Mouse (Mus musculus) thymus, adult 2 months (tissue): ENCODE results near the gene Ercc5.

Experiments
- CTCF ChIP-seq: fragments of 200-500 bp; IDR thresholded peaks from 2 replicates; pipeline ENCODE4 v1.5.1; 2012; ENCODE audit warnings: mild to moderate bottlenecking, control low read depth, low read length, moderate library complexity, borderline replicate concordance; ENCODE audit not compliant: control insufficient read depth, poor library complexity, insufficient read depth; ENCODE audit errors: extremely low read depth
- POLR2A ChIP-seq: fragments of 200-500 bp; IDR thresholded peaks from 2 replicates; pipeline ENCODE4 v1.6.1; 2012; ENCODE audit warnings: mild to moderate bottlenecking, low read length, control low read depth, moderate library complexity; ENCODE audit not compliant: control insufficient read depth, poor library complexity, insufficient read depth; ENCODE audit errors: extremely low read depth

DNA sequence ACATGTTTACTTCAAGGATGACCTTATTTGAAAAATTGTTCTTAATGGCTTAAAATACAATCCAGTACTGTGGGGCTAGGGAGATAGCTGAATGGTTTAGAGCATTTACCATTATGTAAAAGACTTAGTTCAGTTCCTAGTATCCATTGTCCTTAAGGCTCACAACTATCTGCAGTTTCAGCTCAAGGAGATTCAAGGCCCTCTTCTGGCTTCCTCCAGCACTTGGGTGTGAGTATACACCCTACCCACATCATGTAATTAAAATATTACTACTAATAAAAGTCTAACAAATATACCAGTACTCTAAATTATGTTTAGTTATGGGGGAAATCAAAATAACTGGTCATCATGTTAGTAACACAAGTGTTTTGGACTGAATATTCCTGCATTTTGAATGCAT is 30.0 kb upstream of the Ercc5 start:
- TF ChIP-seq POLR2A (no peak), CTCF (no peak)
